In the genomic region with DNA sequence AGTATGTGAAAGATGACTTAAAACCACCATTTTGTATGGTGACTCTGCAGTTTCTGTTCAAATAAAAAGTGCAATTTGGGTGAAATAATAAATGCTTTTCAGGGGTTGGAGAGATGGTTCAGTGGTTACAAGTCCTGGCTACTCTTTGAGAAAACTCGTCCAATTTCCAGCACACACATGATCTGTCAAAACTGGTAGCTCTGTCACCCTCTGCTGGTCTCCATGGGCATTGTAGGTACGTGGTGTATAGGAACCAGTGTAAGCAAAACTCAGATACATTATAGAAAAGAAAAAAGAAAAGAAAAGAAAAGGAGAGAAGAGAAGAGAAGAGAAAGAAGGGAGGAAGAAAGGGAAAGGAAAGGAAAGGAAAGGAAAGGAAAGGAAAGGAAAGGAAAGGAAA, we compare ENCODE assay signal across 9 mouse cellular contexts.
DNase-seq lines count a peak whose midpoint lies in the region; ATAC-seq lines count a peak whose summit lies in the region.
"Had no signal": no experiment of that assay in that cellular context is flagged by ENCODE, and none has a peak within 500 bp of the region (broad histone marks: within the 10 kb centered on the region; RNA-seq: fewer than 3 reads in every experiment).

No protein-coding gene starts in this region.

- no peaks in the 10 kb centered on the region for H3K9me3 ChIP-seq in midbrain, embryonic 11.5 days (ENCODE audit: control insufficient read depth, low read length)
- H3K9me3 ChIP-seq in midbrain, embryonic 16.5 days (replicated peaks; ENCODE audit: control insufficient read depth, low read length, poor library complexity, severe bottlenecking): no peaks in the 10 kb centered on the region
- no peaks in the 10 kb centered on the region for H3K9me3 ChIP-seq in intestine, embryonic 16.5 days (ENCODE audit: control insufficient read depth, low read length)
- H3K9me3 ChIP-seq: liver, embryonic 13.5 days had no signal

- 28% methylated on average over 2 of the region's 2 CpGs for WGBS in midbrain, embryonic 11.5 days
- WGBS in midbrain, embryonic 16.5 days: 25% methylated on average over 2 of the region's 2 CpGs
- 32% methylated on average over 2 of the region's 2 CpGs for WGBS in intestine, embryonic 16.5 days

- ATAC-seq in midbrain, embryonic 11.5 days (ENCODE audit: low FRiP score): peak; percentile 55; the same call in 1 of the 2 replicates
- ATAC-seq in midbrain, embryonic 16.5 days: no peak
- ATAC-seq in hematopoietic stem cell, adult 5-6 weeks (replicated peaks in 1 of 2; ENCODE audit: insufficient read depth in 1 of 2, low FRiP score in 2 of 2, low TSS enrichment in 1 of 2, low read depth in 1 of 2, poor library complexity in 2 of 2, severe bottlenecking in 2 of 2): peak; percentile 62 to 71; a peak in 2 of 4 replicates
- peak; percentile 87 for ATAC-seq in megakaryocyte progenitor cell, adult 5-6 weeks (replicated peaks; ENCODE audit: poor library complexity)
- ATAC-seq in intestine, embryonic 16.5 days: no peak

- H3K4me2 ChIP-seq in midbrain, embryonic 11.5 days: no peak overlapping the region
- H3K4me2 ChIP-seq in midbrain, embryonic 16.5 days (ENCODE audit: low read length): no peak overlapping the region
- H3K4me2 ChIP-seq in intestine, embryonic 16.5 days (ENCODE audit: low read depth, low read length): no peak overlapping the region
- H3K4me2 ChIP-seq: liver, embryonic 13.5 days had no signal

- H3K36me3 ChIP-seq in midbrain, embryonic 11.5 days (ENCODE audit: control insufficient read depth, insufficient read depth, low read length): no peaks in the 10 kb centered on the region
- no peaks in the 10 kb centered on the region for H3K36me3 ChIP-seq in midbrain, embryonic 16.5 days (ENCODE audit: control insufficient read depth, insufficient read depth, low read length)
- no peaks in the 10 kb centered on the region for H3K36me3 ChIP-seq in intestine, embryonic 16.5 days (ENCODE audit: control insufficient read depth, insufficient read depth, low read length)
- H3K36me3 ChIP-seq: liver, embryonic 13.5 days had no signal

- peak; percentile 20 for DNase-seq in cerebellum, adult 9-10 months
- DNase-seq in cerebellum, adult 9-11 months: no peak
- DNase-seq in midbrain, embryonic 11.5 days (ENCODE audit: low spot score, missing footprints): no peak
- DNase-seq in frontal cortex, postnatal 25 days (ENCODE audit: low spot score in 2 of 2): no peak
- DNase-seq: liver, embryonic 13.5 days had no signal

- H3K27me3 ChIP-seq in midbrain, embryonic 11.5 days (ENCODE audit: control insufficient read depth, insufficient read depth, low read length): no peaks in the 10 kb centered on the region
- H3K27me3 ChIP-seq in midbrain, embryonic 16.5 days (ENCODE audit: control insufficient read depth, insufficient read depth, low read depth, low read length): no peaks in the 10 kb centered on the region
- no peaks in the 10 kb centered on the region for H3K27me3 ChIP-seq in intestine, embryonic 16.5 days (replicated peaks; ENCODE audit: control insufficient read depth, insufficient read depth, low read length)
- H3K27me3 ChIP-seq: liver, embryonic 13.5 days had no signal

- no peaks in the 10 kb centered on the region for H3K4me1 ChIP-seq in midbrain, embryonic 11.5 days (ENCODE audit: control insufficient read depth, insufficient read depth, low read length)
- H3K4me1 ChIP-seq in midbrain, embryonic 16.5 days (ENCODE audit: control insufficient read depth, insufficient read depth, low read length): no peaks in the 10 kb centered on the region
- H3K4me1 ChIP-seq in intestine, embryonic 16.5 days (ENCODE audit: control insufficient read depth, insufficient read depth, low read length): no peaks in the 10 kb centered on the region
- H3K4me1 ChIP-seq: liver, embryonic 13.5 days had no signal

- H3K27ac ChIP-seq in midbrain, embryonic 11.5 days (ENCODE audit: low read depth, low read length): no peak overlapping the region
- no peak overlapping the region for H3K27ac ChIP-seq in midbrain, embryonic 16.5 days (ENCODE audit: low read length)
- H3K27ac ChIP-seq in intestine, embryonic 16.5 days (ENCODE audit: low read length): no peak overlapping the region
- H3K27ac ChIP-seq: liver, embryonic 13.5 days had no signal

- no peak overlapping the region for H3K4me3 ChIP-seq in midbrain, embryonic 11.5 days (ENCODE audit: low read depth, low read length)
- no peak overlapping the region for H3K4me3 ChIP-seq in midbrain, embryonic 16.5 days (ENCODE audit: low read depth, low read length)
- no peak overlapping the region for H3K4me3 ChIP-seq in intestine, embryonic 16.5 days (ENCODE audit: low read length)
- H3K4me3 ChIP-seq: liver, embryonic 13.5 days had no signal

- H3K9ac ChIP-seq in midbrain, embryonic 11.5 days (ENCODE audit: low read length): no peak overlapping the region
- no peak overlapping the region for H3K9ac ChIP-seq in midbrain, embryonic 16.5 days (ENCODE audit: low read depth, low read length)
- H3K9ac ChIP-seq in intestine, embryonic 16.5 days (ENCODE audit: low read depth, low read length): no peak overlapping the region
- H3K9ac ChIP-seq: liver, embryonic 13.5 days had no signal

Comparison
In these comparisons a context has a peak if more than half of its experiments do, and no peak if none do; other contexts are left out.
1. ATAC-seq: peak in midbrain, embryonic 11.5 days (single experiment), hematopoietic stem cell, adult 5-6 weeks (2 of 2) and megakaryocyte progenitor cell, adult 5-6 weeks (single experiment); none in midbrain, embryonic 16.5 days (single experiment) and intestine, embryonic 16.5 days (single experiment).